Mouse (Mus musculus) thymus, adult 2 months (tissue): Measurements from ENCODE around the gene Sfrp5.

Source experiments
- CTCF ChIP-seq: fragments of 200-500 bp; IDR thresholded peaks from 2 replicates; pipeline ENCODE4 v1.5.1; 2012; ENCODE audit warnings: mild to moderate bottlenecking, control low read depth, low read length, moderate library complexity, borderline replicate concordance; ENCODE audit not compliant: control insufficient read depth, poor library complexity, insufficient read depth; ENCODE audit errors: extremely low read depth
- POLR2A ChIP-seq: fragments of 200-500 bp; IDR thresholded peaks from 2 replicates; pipeline ENCODE4 v1.6.1; 2012; ENCODE audit warnings: mild to moderate bottlenecking, low read length, control low read depth, moderate library complexity; ENCODE audit not compliant: control insufficient read depth, poor library complexity, insufficient read depth; ENCODE audit errors: extremely low read depth

- TF ChIP-seq CTCF (no peak), POLR2A (no peak)
Measured at GRCm38 (mm10) chr19:42240881-42241280, 38.8 kb upstream of the Sfrp5 start.
